Mouse (Mus musculus) limb, embryonic 14.5 days (tissue): ENCODE measurements around the gene Prss48. TPM values are rescaled to one million over a fixed set of nuclear protein-coding genes. Genes with fewer than 3 reads are reported as not detected.
"Not testable (repeated sequence)": the region's sequence is repeated elsewhere in the genome, so short reads cannot be mapped to it uniquely, and the experiment has no call there.

Experiments used
- ATAC-seq: fragments of 200-750 bp; cut with Nextera tagmentation; 2 replicates; pipeline ENCODE4 v1.8.0; 2017; ENCODE audit warnings: low read depth, moderate number of reproducible peaks, moderate TSS enrichment; ENCODE audit not compliant: low FRiP score
- DNase-seq: peaks from one replicate; pipeline ENCODE4 v3.0.0-alpha.2; 2015; ENCODE audit warnings: low spot score
- H3K27ac ChIP-seq: fragments of 300-500 bp; sonication (generic); replicated peaks from 2 replicates; pipeline ENCODE4 v1.5.1; 2014; ENCODE audit warnings: low read depth, mild to moderate bottlenecking, low read length, moderate library complexity, mixed read lengths
- H3K27me3 ChIP-seq: fragments of 300-500 bp; sonication (generic); 2 replicates; pipeline ENCODE4 v1.6.1; 2014; ENCODE audit warnings: low read length, mixed read lengths; ENCODE audit not compliant: control insufficient read depth, insufficient read depth
- H3K36me3 ChIP-seq: fragments of 300-500 bp; sonication (generic); 2 replicates; pipeline ENCODE4 v1.6.1; 2014; ENCODE audit warnings: mild to moderate bottlenecking, low read length, moderate library complexity, mixed read lengths; ENCODE audit not compliant: control insufficient read depth, insufficient read depth
- H3K4me1 ChIP-seq: fragments of 300-500 bp; sonication (generic); 2 replicates; pipeline ENCODE4 v1.6.1; 2014; ENCODE audit warnings: antibody characterized with exemption, low read length, mixed read lengths; ENCODE audit not compliant: control insufficient read depth, insufficient read depth
- H3K4me2 ChIP-seq: fragments of 300-500 bp; sonication (generic); replicated peaks from 2 replicates; pipeline ENCODE4 v1.6.1; 2014; ENCODE audit warnings: low read depth, mild to moderate bottlenecking, low read length, moderate library complexity; ENCODE audit not compliant: severe bottlenecking
- H3K4me3 ChIP-seq: fragments of 300-500 bp; sonication (generic); replicated peaks from 2 replicates; pipeline ENCODE4 v1.5.1; 2014; ENCODE audit warnings: low read length
- H3K9ac ChIP-seq: fragments of 300-500 bp; sonication (generic); 2 replicates; pipeline ENCODE4 v1.6.1; 2014; ENCODE audit warnings: mild to moderate bottlenecking, low read depth, low read length, moderate library complexity; ENCODE audit not compliant: severe bottlenecking
- H3K9me3 ChIP-seq: fragments of 300-500 bp; sonication (generic); 2 replicates; pipeline ENCODE4 v1.6.1; 2016; ENCODE audit warnings: low read length; ENCODE audit not compliant: control insufficient read depth
- POLR2A ChIP-seq: fragments of 200-500 bp; IDR thresholded peaks from 2 replicates; pipeline ENCODE4 v1.8.0; 2012; ENCODE audit warnings: inconsistent platforms, mild to moderate bottlenecking, moderate library complexity, borderline replicate concordance; ENCODE audit not compliant: insufficient read depth, insufficient read length; ENCODE audit errors: extremely low read depth
- WGBS: fragments of 180-500 bp; shearing (Covaris S2); extraction: QIAGEN DNeasy Blood & Tissue Kit; methylation state at CpG from one replicate; pipeline ENCODE4 v1.1.7; 2014; 5-methylcytosine and 5-hydroxymethylcytosine counted together
- polyA plus RNA-seq, 2 experiments: library from polyadenylated mRNA; depleted of rRNA in 1 of 2; stranded (reverse) in 1 of 2; unstranded in 1 of 2; fragments of >200 nt; fragmentation: Nextera tagmentation in 1 of 2; extraction: Ambion mirVana in 1 of 2; gene quantifications; 2 replicates each; pipeline versions ENCODE4 v1.2.1 to v1.2.3; 2012 to 2014

The Prss48 gene
- polyA plus RNA-seq, 2 experiments: not detected

DNA sequence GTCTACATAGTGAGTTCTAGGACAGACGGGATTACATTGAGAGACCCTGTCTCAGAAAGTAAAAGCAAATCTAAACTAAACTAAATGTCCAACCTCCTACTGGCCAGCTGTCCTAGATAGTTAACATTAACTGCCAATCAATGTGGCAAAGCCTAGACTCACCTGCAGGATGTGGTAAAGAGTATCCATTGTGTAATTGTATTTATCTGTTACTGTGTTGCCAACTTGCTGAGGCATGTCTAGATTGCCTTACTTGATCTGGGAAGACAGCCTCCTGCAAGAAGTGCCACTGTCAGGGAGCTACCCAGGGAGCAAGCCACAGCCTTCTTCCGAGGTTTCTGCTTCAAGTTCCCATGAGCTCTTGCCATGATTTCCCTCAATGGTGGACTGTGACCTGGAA lies 15.1 kb downstream of the Prss48 start:
- ATAC-seq: no peak
- no peaks in the 10 kb centered on the region for H3K27me3 ChIP-seq
- WGBS: 86% methylated on average over 2 of the region's 2 CpGs
- H3K4me1 ChIP-seq: no peaks in the 10 kb centered on the region
- H3K36me3 ChIP-seq: no peaks in the 10 kb centered on the region
- H3K9me3 ChIP-seq: no peaks in the 10 kb centered on the region
- no peak for TF ChIP-seq POLR2A
- H3K4me3 ChIP-seq: no peak overlapping the region
- no peak overlapping the region for H3K4me2 ChIP-seq
- no peak for DNase-seq
- H3K27ac ChIP-seq: no peak overlapping the region
- H3K9ac ChIP-seq: no peak overlapping the region

DNA sequence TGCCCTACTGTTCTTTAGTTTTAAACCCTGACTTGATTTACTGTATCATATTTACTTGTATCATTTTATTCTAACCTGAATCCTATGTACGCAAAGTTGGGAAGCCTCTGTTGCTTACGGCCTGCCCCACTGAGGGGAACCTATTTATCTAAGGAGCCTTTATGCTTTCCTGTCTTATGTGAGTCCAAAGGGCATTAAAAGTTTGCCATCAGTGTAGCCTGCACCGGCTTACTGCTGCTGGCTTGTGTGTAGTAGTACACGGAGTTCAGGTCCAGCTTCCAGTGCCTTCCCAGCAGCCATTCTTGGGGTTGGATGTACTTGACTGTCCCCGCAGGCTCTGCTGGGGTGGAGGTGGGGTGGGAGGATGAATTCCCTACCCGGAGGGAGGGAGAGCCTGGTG lies 17.8 kb downstream of the Prss48 start:
- no peak overlapping the region for H3K4me3 ChIP-seq
- H3K9me3 ChIP-seq: no peaks in the 10 kb centered on the region
- H3K4me2 ChIP-seq: no peak overlapping the region
- no peak for DNase-seq
- no peak overlapping the region for H3K9ac ChIP-seq
- no peaks in the 10 kb centered on the region for H3K36me3 ChIP-seq
- no peaks in the 10 kb centered on the region for H3K4me1 ChIP-seq
- H3K27me3 ChIP-seq: no peaks in the 10 kb centered on the region
- no peak for TF ChIP-seq POLR2A
- 87% methylated on average over 6 of the region's 6 CpGs for WGBS
- H3K27ac ChIP-seq: no peak overlapping the region
- no peak for ATAC-seq

- not testable (repeated sequence) for H3K9me3 ChIP-seq, H3K36me3 ChIP-seq, H3K9ac ChIP-seq, H3K27ac ChIP-seq, H3K4me3 ChIP-seq, H3K4me2 ChIP-seq, ATAC-seq, H3K4me1 ChIP-seq, DNase-seq, H3K27me3 ChIP-seq
- 82% methylated on average over 3 of the region's 3 CpGs for WGBS
Measured at GRCm38 (mm10) chr3:85981761-85982160, 20.5 kb downstream of the Prss48 start.

DNA sequence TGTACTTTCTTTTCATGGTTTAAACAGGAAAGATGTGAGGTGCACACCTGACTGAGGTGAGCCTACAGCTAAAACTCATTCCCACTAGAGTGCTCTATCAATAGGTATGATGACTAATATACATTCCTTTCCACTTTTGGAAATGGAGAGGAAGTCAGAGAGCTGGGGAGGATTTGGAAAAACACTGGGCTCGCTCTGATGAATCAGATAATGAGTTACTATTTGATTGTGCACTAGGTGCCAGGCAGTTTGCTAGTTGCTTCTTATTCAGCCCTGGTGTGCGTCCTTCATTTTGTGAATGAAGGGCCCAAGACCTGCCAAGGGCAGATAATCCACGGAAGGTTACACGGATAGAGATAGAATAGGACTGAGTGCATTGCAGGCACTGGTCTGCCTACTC lies 22.3 kb downstream of the Prss48 start:
- Histone ChIP-seq H3K27ac (no peak overlapping the region), H3K4me3 (no peak overlapping the region), H3K4me1 (no peaks in the 10 kb centered on the region), H3K9me3 (no peaks in the 10 kb centered on the region), H3K27me3 (no peaks in the 10 kb centered on the region), H3K9ac (no peak overlapping the region), H3K4me2 (no peak overlapping the region), H3K36me3 (no peaks in the 10 kb centered on the region)
- WGBS: 92% methylated on average over 4 of the region's 4 CpGs
- TF ChIP-seq POLR2A: no peak
- ATAC-seq (no peak), DNase-seq (no peak)

DNA sequence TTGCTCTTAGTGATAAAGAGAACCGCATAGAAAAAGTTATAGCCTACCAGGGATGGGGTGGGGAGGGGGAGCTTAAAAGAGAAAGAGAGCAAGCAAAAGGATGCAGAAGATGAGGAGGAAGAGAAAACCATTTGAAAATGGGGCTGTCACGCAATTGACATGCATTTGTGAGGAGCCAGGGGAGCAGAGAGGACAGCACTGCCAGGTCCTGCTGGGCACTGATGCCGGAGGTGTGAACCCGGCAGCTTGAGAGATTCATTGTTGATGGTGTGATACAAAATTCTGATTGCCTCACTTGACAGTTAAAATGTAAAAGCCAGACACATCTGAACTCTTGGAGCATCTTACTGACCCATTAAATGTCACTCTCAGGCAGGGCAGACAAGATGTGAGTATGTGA lies 27.8 kb downstream of the Prss48 start:
- Histone ChIP-seq H3K4me3 (no peak overlapping the region), H3K36me3 (no peaks in the 10 kb centered on the region), H3K27ac (no peak overlapping the region), H3K9ac (no peak overlapping the region), H3K4me2 (no peak overlapping the region), H3K9me3 (no peaks in the 10 kb centered on the region), H3K4me1 (0 out of 2 replicates have a peak, but pooled peaks cover 7% of the 10 kb centered on the region), H3K27me3 (no peaks in the 10 kb centered on the region)
- ATAC-seq: no peak
- DNase-seq: no peak
- 61% methylated on average over 4 of the region's 4 CpGs for WGBS
- TF ChIP-seq POLR2A: no peak
